Mouse (Mus musculus) liver, adult 2 months (tissue): ENCODE data around the gene Ubap2.

Experiments used
- CTCF ChIP-seq: fragments of 200-500 bp; IDR thresholded peaks from 2 replicates; pipeline ENCODE4 v1.5.1; 2011; ENCODE audit warnings: low read depth, low read length, control low read depth
- POLR2A ChIP-seq: fragments of 200-500 bp; IDR thresholded peaks from 2 replicates; pipeline ENCODE4 v1.6.1; 2011; ENCODE audit warnings: low read length, control low read depth; ENCODE audit not compliant: insufficient read depth; ENCODE audit errors: extremely low read depth

DNA sequence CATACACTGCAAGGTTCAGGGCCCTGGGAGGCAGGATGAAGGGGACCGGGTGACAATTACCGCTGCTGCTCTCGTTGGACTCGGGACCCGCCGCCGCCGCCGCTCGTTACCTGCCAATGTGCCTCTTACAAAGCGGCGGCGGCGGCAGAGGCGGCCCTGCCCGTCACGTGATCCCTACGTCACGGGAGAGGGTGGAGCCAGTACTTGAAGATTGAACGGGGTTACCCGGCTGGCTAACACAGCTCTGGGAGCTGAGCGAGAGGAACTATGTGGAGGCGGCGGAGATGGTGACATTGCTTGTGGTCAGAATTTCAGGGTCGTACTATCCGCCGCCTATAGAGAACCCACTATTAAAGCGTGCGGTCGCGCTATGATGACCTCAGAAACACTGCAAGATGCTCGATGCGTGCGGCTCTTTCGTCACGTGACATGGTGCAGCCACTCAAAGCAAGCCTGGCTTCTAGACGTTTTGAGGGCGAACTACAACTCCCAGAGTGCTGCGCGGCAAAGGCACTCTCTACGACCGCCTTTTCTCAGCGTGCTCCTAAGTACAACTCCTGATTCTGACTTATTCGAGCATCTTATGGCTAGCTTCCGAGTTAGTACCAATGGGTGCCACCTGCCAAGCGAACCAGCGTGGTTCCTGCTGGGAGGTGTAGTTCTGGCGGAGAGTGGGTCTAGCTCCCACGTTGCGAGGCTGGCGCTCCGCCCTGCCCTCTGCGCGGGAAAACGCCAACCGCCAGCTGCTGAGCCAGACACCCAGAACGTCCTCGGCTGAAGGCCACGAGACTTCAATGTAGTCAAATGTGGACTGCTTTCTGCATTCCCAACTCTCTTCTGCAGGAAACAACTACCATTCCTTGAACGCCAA, at the start of gene Ubap2:
- TF ChIP-seq CTCF = no peak
- peak; percentile 55; the same call in 1 of the 2 replicates for TF ChIP-seq POLR2A
